Mouse (Mus musculus): ENCODE results near the gene Ano9.

DNA sequence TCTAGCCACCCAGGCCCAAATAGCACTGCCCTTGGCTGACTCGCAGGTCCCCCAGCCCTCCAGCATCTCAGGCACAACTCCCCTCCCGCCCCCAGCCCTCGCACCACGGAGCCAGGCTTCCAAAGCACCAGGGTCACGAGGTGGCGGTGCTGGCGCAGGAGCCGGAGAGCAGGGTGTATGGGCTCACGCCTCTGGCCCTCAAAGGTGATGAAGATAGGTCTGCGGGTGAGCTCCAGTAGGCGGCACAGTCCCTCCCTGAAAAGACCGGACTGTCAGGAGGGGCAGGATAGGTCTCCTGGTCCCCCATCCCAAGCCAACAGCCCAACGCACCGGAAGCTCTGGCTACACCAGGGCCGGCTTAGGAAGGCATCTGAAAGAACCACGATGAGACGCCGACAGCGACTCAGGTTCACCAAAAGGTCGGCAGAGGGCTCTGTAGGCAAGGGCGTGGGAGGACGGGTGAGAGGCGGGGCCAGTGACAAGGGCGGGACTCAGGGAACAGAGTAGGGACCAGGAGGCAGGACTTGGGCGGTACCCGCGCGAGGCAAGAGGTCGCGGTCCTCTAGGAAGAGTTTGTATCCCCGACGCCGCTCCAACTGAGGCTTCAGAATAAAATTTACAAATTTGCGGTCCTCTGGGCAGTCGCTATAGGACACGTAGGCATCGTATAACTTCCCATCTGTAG, 25.4 kb downstream of the Ano9 start:
- TF ChIP-seq CTCF (IDR thresholded peaks at IDR 0.05; ENCODE audit: control insufficient read depth, insufficient read depth, insufficient read length) = peak; percentile 57
- no peak for TF ChIP-seq CEBPB (IDR thresholded peaks at IDR 0.05; ENCODE audit: low read depth)
- TF ChIP-seq USF1 (IDR thresholded peaks at IDR 0.05; ENCODE audit: low read depth) = no peak
- TF ChIP-seq MAX (IDR thresholded peaks at IDR 0.05) = no peak

Data from C2C12 (cell line).